ENCODE assay signal across 28 mouse cellular contexts in genomic region chr10:48522258-48522657, GRCm38 (mm10).
A peak's percentile ranks its signal among the peaks of the same experiment; 100 is the strongest.
DNase-seq lines count a peak whose midpoint lies in the region; ATAC-seq and TF ChIP-seq lines count a peak whose summit lies in the region.
"Had no signal": no experiment of that assay in that cellular context is flagged by ENCODE, and none has a peak within 500 bp of the region (broad histone marks: within the 10 kb centered on the region; RNA-seq: fewer than 3 reads in every experiment).

No protein-coding gene starts in this region.

- H3K4me2 ChIP-seq in forebrain, embryonic 14.5 days (ENCODE audit: low read length) = no peak overlapping the region
- H3K4me2 ChIP-seq: embryonic facial prominence, embryonic 15.5 days; heart, embryonic 13.5 days; hindbrain, embryonic 14.5 days had no signal

- no peaks in the 10 kb centered on the region for H3K4me1 ChIP-seq in forebrain, embryonic 14.5 days (ENCODE audit: control insufficient read depth, insufficient read depth, low read length)
- no peaks in the 10 kb centered on the region for H3K4me1 ChIP-seq in forebrain, embryonic 10.5 days
- H3K4me1 ChIP-seq: embryonic facial prominence, embryonic 15.5 days; heart, embryonic 10.5 days; heart, embryonic 13.5 days had no signal

- 58% methylated on average over 1 of the region's 1 CpGs for WGBS in forebrain, embryonic 14.5 days
- 94% methylated on average over 1 of the region's 1 CpGs for WGBS in forebrain, embryonic 10.5 days

- DNase-seq in forebrain, embryonic 14.5 days (ENCODE audit: low spot score) = peak; percentile 66
- DNase-seq in forebrain, embryonic 10.5 days (ENCODE audit: extremely low spot score, low spot score) = no peak
- DNase-seq in left cerebral cortex, postnatal 4 days = peak; percentile 2
- no peak for DNase-seq in left cerebral cortex, adult 2 months (ENCODE audit: extremely low spot score in 1 of 2, low spot score in 2 of 2)
- DNase-seq in right cerebral cortex, postnatal 14 days = peak; percentile 7
- no peak for DNase-seq in right cerebral cortex, postnatal 36 days (ENCODE audit: low spot score in 2 of 2)
- peak; percentile 79 for DNase-seq in brain, embryonic 14.5 days (ENCODE audit: low read depth)
- no peak for DNase-seq in cerebellum, adult 9-11 months
- DNase-seq: adrenal gland, adult 8-10 months; adrenal gland, postnatal 25 days; cerebellum, adult 18-20 months; cerebellum, adult 9-10 months; cerebellum, postnatal 36 days; embryo, embryonic 11 days; gastrocnemius, postnatal 10 days; gastrocnemius, postnatal 36 days; heart, adult 2 months; heart, postnatal 14 days; heart, postnatal 4 days had no signal

- H3K9ac ChIP-seq in forebrain, embryonic 14.5 days (ENCODE audit: low read length) = no peak overlapping the region
- H3K9ac ChIP-seq: embryonic facial prominence, embryonic 15.5 days; heart, embryonic 13.5 days; hindbrain, embryonic 14.5 days had no signal

- H3K27ac ChIP-seq in forebrain, embryonic 14.5 days (ENCODE audit: low read depth, low read length) = no peak overlapping the region
- no peak overlapping the region for H3K27ac ChIP-seq in forebrain, embryonic 10.5 days
- no peak overlapping the region for H3K27ac ChIP-seq in left cerebral cortex, adult 2 months
- H3K27ac ChIP-seq: embryonic facial prominence, embryonic 15.5 days; heart, adult 2 months; heart, embryonic 10.5 days; heart, embryonic 13.5 days; hindbrain, embryonic 14.5 days; hindbrain, postnatal 0 days had no signal

- H3K36me3 ChIP-seq in forebrain, embryonic 14.5 days (ENCODE audit: control insufficient read depth, insufficient read depth, low read length) = no peaks in the 10 kb centered on the region
- H3K36me3 ChIP-seq in forebrain, embryonic 10.5 days (replicated peaks) = no peaks in the 10 kb centered on the region
- H3K36me3 ChIP-seq: embryonic facial prominence, embryonic 15.5 days; heart, embryonic 10.5 days; heart, embryonic 13.5 days had no signal

- intact Hi-C loops in left cerebral cortex, postnatal 4 days (cut with DNase I) = no loop called here
- intact Hi-C loops in left cerebral cortex, adult 2 months (cut with DNase I) = no loop called here

- TF ChIP-seq CTCF in left cerebral cortex, adult 2 months (IDR thresholded peaks at IDR 0.05) = no peak
- TF ChIP-seq CTCF in brain, embryonic 14.5 days (IDR thresholded peaks at IDR 0.05; ENCODE audit: borderline replicate concordance, extremely low read depth, insufficient read depth, insufficient read length) = no peak

- no peaks in the 10 kb centered on the region for H3K27me3 ChIP-seq in forebrain, embryonic 14.5 days (replicated peaks; ENCODE audit: control insufficient read depth, insufficient read depth, low read length)
- no peaks in the 10 kb centered on the region for H3K27me3 ChIP-seq in forebrain, embryonic 10.5 days (ENCODE audit: poor library complexity, severe bottlenecking)
- H3K27me3 ChIP-seq: embryonic facial prominence, embryonic 15.5 days; heart, embryonic 13.5 days had no signal

- TF ChIP-seq POLR2A in brain, embryonic 14.5 days (IDR thresholded peaks at IDR 0.05; ENCODE audit: borderline replicate concordance, extremely low read depth, insufficient read depth, insufficient read length, poor library complexity, severe bottlenecking) = no peak

- H3K9me3 ChIP-seq in forebrain, embryonic 14.5 days (replicated peaks; ENCODE audit: control insufficient read depth, low read length) = no peaks in the 10 kb centered on the region
- H3K9me3 ChIP-seq in forebrain, embryonic 10.5 days = no peaks in the 10 kb centered on the region
- H3K9me3 ChIP-seq: embryonic facial prominence, embryonic 15.5 days; heart, embryonic 10.5 days; heart, embryonic 13.5 days had no signal

- no peak overlapping the region for H3K4me3 ChIP-seq in forebrain, embryonic 14.5 days (ENCODE audit: low read depth, low read length)
- no peak overlapping the region for H3K4me3 ChIP-seq in forebrain, embryonic 10.5 days
- H3K4me3 ChIP-seq in left cerebral cortex, adult 2 months = no peak overlapping the region
- H3K4me3 ChIP-seq: embryonic facial prominence, embryonic 15.5 days; heart, adult 2 months; heart, embryonic 10.5 days; heart, embryonic 13.5 days had no signal

- ATAC-seq in forebrain, embryonic 14.5 days = peak; percentile 79
- ATAC-seq: activated CD4-positive, CD25-positive, alpha-beta regulatory T cell, adult 4 months; CD4-positive, CD25-positive, alpha-beta regulatory T cell, adult 4 months; hindbrain, postnatal 0 days; inflammation-experienced regulatory T-cells, adult 6 months; intestine, embryonic 16.5 days had no signal

Comparison
In these comparisons a context has a peak if more than half of its experiments do, and no peak if none do; other contexts are left out.
1. DNase-seq: peak in forebrain, embryonic 14.5 days (single experiment), left cerebral cortex, postnatal 4 days (single experiment), right cerebral cortex, postnatal 14 days (single experiment) and brain, embryonic 14.5 days (single experiment); none in forebrain, embryonic 10.5 days (single experiment), left cerebral cortex, adult 2 months (0 of 2), right cerebral cortex, postnatal 36 days (0 of 2) and cerebellum, adult 9-11 months (single experiment).